Mouse (Mus musculus) urinary bladder, postnatal 10 days (tissue): ENCODE measurements around the gene Atxn7l1.

Source experiments
- DNase-seq: peaks from one replicate; pipeline ENCODE4 v3.0.0; 2022; ENCODE audit warnings: low spot score

The Atxn7l1 gene

DNA sequence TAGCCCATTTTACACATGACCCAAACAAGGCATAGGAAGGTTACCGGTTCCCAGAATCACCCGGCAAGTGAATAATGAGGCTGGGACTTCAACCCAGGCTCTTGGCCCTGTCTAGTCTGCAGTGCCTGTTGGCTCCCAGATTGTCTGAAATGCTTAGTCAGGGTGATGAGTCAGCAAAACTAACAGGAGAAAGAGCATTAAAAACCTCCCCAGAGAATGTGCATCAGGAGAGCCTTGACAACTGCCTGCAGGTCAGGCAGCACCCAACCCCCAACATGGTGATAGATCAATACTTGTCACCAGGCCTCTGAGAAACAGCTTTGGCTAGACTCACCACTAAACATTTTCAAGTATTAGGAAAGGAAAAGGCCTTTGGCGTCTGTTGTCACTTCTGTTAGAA, 222.1 kb downstream of the Atxn7l1 start:
- no peak for DNase-seq

DNA sequence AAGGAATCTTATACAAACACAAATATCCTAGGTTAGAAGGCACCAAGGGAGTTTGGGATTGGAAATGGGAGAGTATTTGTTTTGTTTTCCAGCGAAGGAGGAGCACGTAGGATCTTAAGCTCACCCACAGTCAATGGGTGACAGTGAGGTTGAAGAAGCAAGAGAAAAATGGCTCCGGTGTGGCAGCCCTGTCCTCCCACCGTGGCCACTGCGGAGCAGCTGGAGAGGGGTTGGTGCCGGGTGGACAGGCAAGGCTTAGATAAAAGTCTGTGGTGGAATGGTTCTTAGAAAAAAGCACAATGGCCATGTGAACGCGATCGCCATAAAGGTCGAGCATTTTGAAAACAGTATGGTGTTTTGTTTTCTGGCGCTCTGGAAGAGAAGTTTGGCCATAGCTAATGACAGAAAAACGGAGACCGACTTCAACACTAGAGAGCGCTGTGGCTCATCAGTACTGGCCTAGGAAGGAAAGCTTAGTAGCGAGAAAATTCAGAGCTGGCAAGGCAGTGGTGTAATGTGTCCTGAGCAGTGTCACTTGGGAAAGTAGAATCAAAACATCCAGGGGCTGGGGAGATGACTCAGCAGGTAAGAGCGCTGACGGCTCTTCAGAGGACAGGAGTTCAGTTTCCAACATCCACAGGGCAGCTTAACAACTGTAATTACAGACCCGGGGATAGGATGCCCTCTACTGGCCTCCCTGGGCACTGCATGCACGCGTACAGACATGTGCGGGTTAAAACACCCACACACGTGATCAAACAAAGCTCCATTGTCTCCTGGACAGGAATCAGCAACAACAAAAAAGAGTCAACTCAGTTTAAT, 232.3 kb downstream of the Atxn7l1 start:
- DNase-seq, result no peak

DNA sequence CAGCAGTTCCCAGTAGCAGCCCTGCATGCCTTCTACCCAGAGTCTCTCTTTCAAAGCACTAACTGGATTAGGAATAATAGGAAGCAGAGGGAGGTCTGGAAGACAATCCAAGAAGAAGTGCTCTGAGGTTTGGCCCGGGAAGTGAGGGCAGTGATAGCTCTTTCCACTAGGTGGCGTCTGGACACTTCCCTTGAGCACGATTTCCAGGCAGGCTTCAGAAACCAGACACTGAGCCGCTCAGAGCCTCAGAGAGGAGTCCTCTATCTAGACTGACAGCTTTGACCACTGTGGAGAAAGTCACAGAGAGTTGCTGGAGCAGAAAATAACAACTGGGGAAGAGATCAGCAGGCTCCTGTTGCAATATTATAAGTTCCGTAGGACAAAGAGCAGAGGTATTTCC, 241.3 kb downstream of the Atxn7l1 start:
- no peak for DNase-seq

DNA sequence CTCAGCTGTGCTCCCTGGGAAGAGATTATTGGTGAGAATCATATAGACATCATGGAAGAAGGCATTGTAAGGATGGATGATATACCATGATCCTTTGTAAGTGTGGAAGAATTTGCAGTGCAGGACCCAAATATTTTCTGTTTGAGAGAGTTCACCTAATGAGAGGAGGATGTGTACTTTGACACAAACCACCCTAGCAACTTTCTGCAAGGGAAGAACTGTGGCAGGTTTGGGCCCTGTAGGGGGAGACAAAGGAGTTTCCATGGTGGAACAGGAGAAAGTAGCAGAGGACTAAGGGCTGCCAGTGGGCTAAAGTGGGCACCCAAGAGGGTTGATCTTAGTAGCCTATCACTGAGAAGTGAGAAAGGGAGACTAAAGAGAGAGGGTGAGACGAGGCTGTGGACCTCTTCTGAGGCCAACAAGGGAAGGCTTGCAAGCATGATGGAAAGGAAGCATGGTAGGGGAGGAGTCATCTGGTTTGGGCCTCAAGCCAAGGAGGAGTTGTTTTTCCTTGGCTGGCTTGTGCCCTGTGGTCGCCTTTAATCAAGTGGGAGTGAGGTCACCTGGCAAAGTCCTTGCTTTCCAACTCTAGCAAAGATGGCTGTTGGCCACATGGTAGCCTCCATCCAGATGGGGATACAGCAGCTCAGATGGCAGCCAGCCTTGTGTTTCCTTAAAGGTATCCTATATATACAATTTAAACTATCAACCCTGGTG, 243.5 kb downstream of the Atxn7l1 start:
- DNase-seq, result no peak

DNA sequence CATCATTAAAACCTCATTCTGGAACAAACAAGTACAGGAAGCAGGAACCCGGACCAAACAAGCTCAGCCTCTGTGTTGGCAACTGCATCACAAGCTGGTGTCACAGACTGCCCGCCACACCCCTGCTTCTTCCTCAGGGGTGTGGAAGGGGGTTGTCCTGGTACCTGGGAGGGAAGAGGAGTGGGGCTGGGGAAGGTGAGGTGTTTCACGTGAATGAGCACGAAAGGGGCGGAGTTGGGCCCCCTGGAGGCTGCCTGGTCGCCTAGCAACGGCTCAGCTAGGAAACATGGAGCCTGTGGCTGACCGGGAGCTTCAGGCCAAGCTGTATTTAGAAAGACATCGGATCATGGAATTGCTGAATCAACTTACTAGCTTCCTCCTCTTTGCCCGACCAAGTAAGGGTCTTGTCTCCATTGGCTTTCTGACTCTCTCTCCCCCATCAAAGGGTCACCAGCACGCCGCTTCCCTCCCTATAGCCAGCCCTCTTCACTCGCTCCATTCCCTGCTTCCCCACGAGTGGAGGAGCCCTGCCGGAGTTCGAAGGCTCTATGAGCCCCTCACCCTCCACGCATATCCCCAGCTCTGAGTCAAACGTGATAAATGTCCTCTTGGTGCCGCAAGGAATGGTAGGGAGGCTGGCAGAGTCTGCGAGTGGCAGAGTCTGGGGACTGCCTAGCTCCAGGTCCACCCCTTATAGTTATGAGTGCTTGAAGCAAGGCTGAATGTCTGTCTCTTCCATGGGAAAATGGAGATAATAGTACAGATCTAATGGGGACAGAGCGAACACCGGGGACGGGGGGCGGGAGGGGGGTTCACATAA, 247.5 kb downstream of the Atxn7l1 start, which contains the start of gene Efcab10:
Gene Efcab10 (plus strand): TSS at position 51 of the 820 bp plus-strand sequence.
- no peak for DNase-seq

DNA sequence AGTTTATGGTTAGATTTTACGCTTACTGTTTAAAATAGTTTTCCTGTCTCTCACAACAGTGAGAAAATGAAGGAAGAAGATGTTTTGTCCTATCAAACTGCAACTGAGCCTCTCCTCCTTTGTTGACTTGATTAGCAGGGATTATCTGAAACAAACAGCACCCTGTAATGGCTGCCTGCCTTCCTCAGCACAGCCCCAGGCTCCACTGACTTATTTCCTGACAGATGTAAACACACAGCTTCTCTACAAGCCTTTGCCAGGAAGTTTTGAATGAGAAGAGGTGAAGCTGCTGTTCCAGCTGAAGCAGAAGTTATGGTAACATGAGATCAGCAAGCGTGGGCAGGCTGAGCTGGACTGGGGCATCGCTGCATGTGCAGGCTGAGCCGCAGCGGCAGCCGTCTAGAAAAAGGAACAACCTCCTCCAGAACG, 255.8 kb downstream of the Atxn7l1 start:
- DNase-seq, result no peak

DNA sequence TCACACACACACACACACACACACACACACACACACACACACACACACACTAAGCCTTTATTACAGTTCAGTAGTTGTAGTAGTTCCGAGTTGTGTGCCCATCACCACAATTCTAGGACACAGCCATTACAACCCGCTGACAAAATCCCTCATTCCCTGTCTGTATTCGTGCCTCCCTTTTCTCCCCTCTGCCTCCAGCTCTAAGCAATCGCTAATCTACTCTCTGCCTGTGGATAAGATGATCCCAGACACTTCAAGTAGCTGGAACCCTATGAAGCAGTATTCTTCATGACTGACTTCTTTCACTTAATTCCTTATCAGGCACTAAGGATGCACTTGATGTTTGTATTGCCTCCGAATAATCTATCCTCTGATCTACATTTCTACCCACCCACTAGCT, 257.5 kb downstream of the Atxn7l1 start:
- no peak for DNase-seq

DNA sequence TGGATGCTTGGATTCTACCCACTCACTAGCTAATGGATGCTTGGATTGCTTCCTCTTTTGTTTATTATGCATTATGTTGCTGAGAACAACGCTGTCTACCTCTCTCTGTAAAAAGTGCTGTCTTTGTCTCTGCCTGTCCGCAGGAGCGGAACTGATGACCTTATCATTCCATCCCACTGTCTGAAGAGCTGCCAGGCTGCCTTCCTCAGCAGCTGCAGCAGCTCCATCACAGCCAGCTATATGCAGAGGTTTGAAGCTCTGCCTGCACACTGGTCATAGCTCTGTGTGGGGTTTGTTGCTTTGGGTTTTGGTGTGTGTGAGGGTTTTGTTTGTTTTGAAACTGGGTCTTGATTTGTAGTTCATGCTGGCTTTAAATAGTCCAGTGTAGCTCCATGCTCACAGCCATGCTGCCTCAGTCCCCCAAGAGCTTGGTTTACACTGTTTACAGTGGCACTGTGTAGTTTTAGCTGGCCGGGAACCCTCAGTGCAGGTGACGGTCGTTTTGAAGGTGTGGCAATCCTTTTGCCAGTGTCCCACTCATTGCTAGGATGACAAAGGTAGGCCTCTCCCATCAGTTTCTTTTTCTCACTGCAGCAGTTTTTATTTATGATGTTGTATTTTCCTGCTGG, 258.0 kb downstream of the Atxn7l1 start:
- DNase-seq, result no peak

DNA sequence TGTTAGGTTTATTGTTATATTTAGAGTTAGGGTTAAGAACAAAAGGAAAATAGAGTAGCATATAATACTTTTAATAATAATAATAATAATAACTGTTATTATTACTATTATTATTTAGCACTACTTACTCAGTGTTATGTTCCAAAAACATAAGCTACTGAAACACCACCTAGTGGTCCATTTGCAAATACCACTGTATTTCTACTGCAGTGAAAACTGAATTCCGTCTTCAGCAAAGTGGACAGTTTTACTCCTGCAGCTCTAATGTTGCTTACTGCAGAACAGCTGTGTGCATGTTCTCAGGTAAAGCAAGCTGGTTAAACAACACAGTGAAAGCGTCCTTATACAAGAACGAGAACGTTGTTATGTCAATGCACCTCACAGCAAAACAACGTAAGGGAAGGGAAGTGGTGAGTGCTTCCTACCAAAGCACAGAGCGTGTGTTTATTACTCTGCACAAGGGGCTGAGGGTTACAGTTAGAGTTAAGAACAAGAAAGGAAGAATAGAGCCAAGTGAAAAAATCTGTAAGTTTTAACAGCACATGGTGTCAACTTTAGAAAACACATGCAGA, 264.2 kb downstream of the Atxn7l1 start:
- no peak for DNase-seq
